Comparison of ENCODE assay signal across 8 mouse cellular contexts in genomic region chr16:39984635-39985291, GRCm38 (mm10). TPM values are rescaled to one million over a fixed set of nuclear protein-coding genes. Genes with fewer than 3 reads are reported as not detected.
DNase-seq lines count a peak whose midpoint lies in the region; ATAC-seq and TF ChIP-seq lines count a peak whose summit lies in the region.

No protein-coding gene starts in this region.

- TF ChIP-seq CTCF in brain, embryonic 14.5 days (IDR thresholded peaks at IDR 0.05; ENCODE audit: borderline replicate concordance, extremely low read depth, insufficient read depth, insufficient read length) = no peak

- H3K4me2 ChIP-seq in heart, embryonic 14.5 days (ENCODE audit: low read length) = peak overlapping the region; percentile 96
- peak overlapping the region; percentile 92 for H3K4me2 ChIP-seq in forebrain, embryonic 15.5 days (replicated peaks)
- H3K4me2 ChIP-seq in midbrain, embryonic 14.5 days (ENCODE audit: low read length) = peak overlapping the region; percentile 74

- no peak for ATAC-seq in heart, embryonic 14.5 days (ENCODE audit: insufficient number of reproducible peaks, insufficient read depth, low FRiP score, low read depth)
- peak; percentile 77 for ATAC-seq in forebrain, embryonic 15.5 days (replicated peaks)
- peak; percentile 68 for ATAC-seq in midbrain, embryonic 14.5 days (ENCODE audit: low FRiP score, low TSS enrichment)

- 1% methylated on average over 29 of the region's 29 CpGs for WGBS in heart, embryonic 14.5 days
- WGBS in forebrain, embryonic 15.5 days = 1% methylated on average over 29 of the region's 29 CpGs
- under 1% methylated on average over 29 of the region's 29 CpGs for WGBS in midbrain, embryonic 14.5 days

- TF ChIP-seq POLR2A in brain, embryonic 14.5 days (IDR thresholded peaks at IDR 0.05; ENCODE audit: borderline replicate concordance, extremely low read depth, insufficient read depth, insufficient read length, poor library complexity, severe bottlenecking) = no peak

- no peaks in the 10 kb centered on the region for H3K9me3 ChIP-seq in heart, embryonic 14.5 days (ENCODE audit: control insufficient read depth, low read length)
- H3K9me3 ChIP-seq in forebrain, embryonic 15.5 days = no peaks in the 10 kb centered on the region
- H3K9me3 ChIP-seq in midbrain, embryonic 14.5 days (ENCODE audit: control insufficient read depth, low read length) = no peaks in the 10 kb centered on the region

- no peaks in the 10 kb centered on the region for H3K36me3 ChIP-seq in heart, embryonic 14.5 days (ENCODE audit: control insufficient read depth, insufficient read depth, low read length)
- no peaks in the 10 kb centered on the region for H3K36me3 ChIP-seq in forebrain, embryonic 15.5 days
- H3K36me3 ChIP-seq in midbrain, embryonic 14.5 days (ENCODE audit: control insufficient read depth, insufficient read depth, low read length) = no peaks in the 10 kb centered on the region

- DNase-seq in heart, adult 8-10 months (ENCODE audit: low spot score) = no peak
- DNase-seq in brain, embryonic 14.5 days (ENCODE audit: low read depth) = peak; percentile 69
- peak; percentile 21 for DNase-seq in left cerebral cortex, adult 11 months (ENCODE audit: low spot score)
- peak; percentile 68 for DNase-seq in midbrain, embryonic 14.5 days
- DNase-seq in adipocyte (ENCODE audit: low spot score) = no peak
- DNase-seq in urinary bladder, adult 18-20 months (ENCODE audit: low spot score in 2 of 2) = no peak

- 0 out of 2 replicates have a peak, but pooled peaks cover 3% of the 10 kb centered on the region for H3K27me3 ChIP-seq in heart, embryonic 14.5 days (ENCODE audit: control insufficient read depth, insufficient read depth, low read length)
- no peaks in the 10 kb centered on the region for H3K27me3 ChIP-seq in forebrain, embryonic 15.5 days
- no peaks in the 10 kb centered on the region for H3K27me3 ChIP-seq in midbrain, embryonic 14.5 days (ENCODE audit: control insufficient read depth, insufficient read depth, low read length)

- peak overlapping the region; percentile 48 to 54 for H3K4me3 ChIP-seq in heart, embryonic 14.5 days (ENCODE audit: control insufficient read depth in 1 of 2, insufficient read depth in 1 of 2, low read depth in 1 of 2, low read length in 2 of 2)
- peak overlapping the region; percentile 61 for H3K4me3 ChIP-seq in forebrain, embryonic 15.5 days
- H3K4me3 ChIP-seq in midbrain, embryonic 14.5 days (replicated peaks; ENCODE audit: low read depth, low read length) = peak overlapping the region; percentile 73

- peaks cover 0 to 3% of the 10 kb centered on the region in 2 experiments; a peak in 2 of 4 replicates for H3K4me1 ChIP-seq in heart, embryonic 14.5 days (ENCODE audit: control insufficient read depth in 2 of 2, insufficient read depth in 2 of 2, low read length in 2 of 2)
- H3K4me1 ChIP-seq in forebrain, embryonic 15.5 days = peaks cover 4% of the 10 kb centered on the region; the same call in 1 of the 2 replicates
- no peaks in the 10 kb centered on the region for H3K4me1 ChIP-seq in midbrain, embryonic 14.5 days (ENCODE audit: control insufficient read depth, insufficient read depth, low read length)

- H3K9ac ChIP-seq in heart, embryonic 14.5 days (ENCODE audit: low read length) = peak overlapping the region; percentile 32; the same call in 1 of the 2 replicates
- H3K9ac ChIP-seq in forebrain, embryonic 15.5 days (replicated peaks) = peak overlapping the region; percentile 80
- H3K9ac ChIP-seq in midbrain, embryonic 14.5 days (replicated peaks; ENCODE audit: low read length) = peak overlapping the region; percentile 84

- no peak overlapping the region for H3K27ac ChIP-seq in heart, embryonic 14.5 days (replicated peaks in 1 of 2; ENCODE audit: control insufficient read depth in 1 of 2, insufficient read depth in 1 of 2, low read depth in 2 of 2, low read length in 2 of 2)
- peak overlapping the region; percentile 76 for H3K27ac ChIP-seq in forebrain, embryonic 15.5 days (replicated peaks)
- peak overlapping the region; percentile 90 for H3K27ac ChIP-seq in midbrain, embryonic 14.5 days (replicated peaks; ENCODE audit: low read depth, low read length)

RNA-seq across cellular contexts. Expression of gene Lsamp, which starts 0.6 kb away (rescaled TPM):
- 1.5 and 2.1 TPM in 2 replicates for polyA plus RNA-seq in heart, embryonic 14.5 days (2014; fragmentation: Nextera tagmentation; extraction: Ambion mirVana)
- 1 to 10 TPM; 1.0 to 2.0 (median 1.4) TPM for total RNA-seq in heart, adult 8-10 months (2022)
- 20.8 and 45.1 TPM in 2 replicates for polyA plus RNA-seq in brain, embryonic 14.5 days (2012; rRNA removed)
- polyA plus RNA-seq in forebrain, embryonic 15.5 days (2015; fragmentation: Nextera tagmentation; extraction: Ambion mirVana) = 48.8 and 61.0 TPM in 2 replicates
- polyA plus RNA-seq in midbrain, embryonic 14.5 days (2014; fragmentation: Nextera tagmentation; extraction: Ambion mirVana) = 79.5 and 94.3 TPM in 2 replicates

Comparison
In these comparisons a context has a peak if more than half of its experiments do, and no peak if none do; other contexts are left out.
1. H3K27ac ChIP-seq: peak in forebrain, embryonic 15.5 days (single experiment) and midbrain, embryonic 14.5 days (single experiment); none in heart, embryonic 14.5 days (0 of 2).
2. H3K9ac ChIP-seq: peak in every context shown above with its lines; median percentile 84 in midbrain, embryonic 14.5 days; 80 in forebrain, embryonic 15.5 days; 32 in heart, embryonic 14.5 days.
3. DNase-seq: peak in brain, embryonic 14.5 days (single experiment), left cerebral cortex, adult 11 months (single experiment) and midbrain, embryonic 14.5 days (single experiment); none in heart, adult 8-10 months (single experiment), adipocyte (single experiment) and urinary bladder, adult 18-20 months (0 of 2).
4. Peak in every context shown above with its lines, with median percentiles within 50 percentile points of each other: H3K4me2 ChIP-seq and H3K4me3 ChIP-seq.